Mouse (Mus musculus) embryo, embryonic 11 days (tissue): ENCODE measurements around the gene Mphosph9.
"Not testable (repeated sequence)": the region's sequence is repeated elsewhere in the genome, so short reads cannot be mapped to it uniquely, and the experiment has no call there.

ENCODE experiments used
- DNase-seq: peaks from one replicate; pipeline ENCODE4 v3.0.0-alpha.2; 2015

Gene Mphosph9

DNA sequence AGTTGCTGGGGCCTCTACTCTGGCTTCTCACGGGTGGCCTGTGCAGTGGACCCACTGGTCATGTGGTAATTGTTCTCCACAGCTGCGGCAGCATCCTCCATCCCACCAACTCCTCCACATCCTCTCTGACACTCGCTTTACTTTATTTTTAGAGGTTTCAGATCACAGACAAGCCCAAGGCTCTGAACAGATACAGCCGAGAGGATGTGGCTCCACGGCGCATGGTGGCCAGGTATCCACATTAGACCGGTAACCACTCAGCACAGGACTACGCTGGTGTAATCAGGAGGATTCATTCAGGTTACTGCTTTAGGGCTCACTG lies 94.7 kb downstream of the Mphosph9 start:
- no peak for DNase-seq

DNA sequence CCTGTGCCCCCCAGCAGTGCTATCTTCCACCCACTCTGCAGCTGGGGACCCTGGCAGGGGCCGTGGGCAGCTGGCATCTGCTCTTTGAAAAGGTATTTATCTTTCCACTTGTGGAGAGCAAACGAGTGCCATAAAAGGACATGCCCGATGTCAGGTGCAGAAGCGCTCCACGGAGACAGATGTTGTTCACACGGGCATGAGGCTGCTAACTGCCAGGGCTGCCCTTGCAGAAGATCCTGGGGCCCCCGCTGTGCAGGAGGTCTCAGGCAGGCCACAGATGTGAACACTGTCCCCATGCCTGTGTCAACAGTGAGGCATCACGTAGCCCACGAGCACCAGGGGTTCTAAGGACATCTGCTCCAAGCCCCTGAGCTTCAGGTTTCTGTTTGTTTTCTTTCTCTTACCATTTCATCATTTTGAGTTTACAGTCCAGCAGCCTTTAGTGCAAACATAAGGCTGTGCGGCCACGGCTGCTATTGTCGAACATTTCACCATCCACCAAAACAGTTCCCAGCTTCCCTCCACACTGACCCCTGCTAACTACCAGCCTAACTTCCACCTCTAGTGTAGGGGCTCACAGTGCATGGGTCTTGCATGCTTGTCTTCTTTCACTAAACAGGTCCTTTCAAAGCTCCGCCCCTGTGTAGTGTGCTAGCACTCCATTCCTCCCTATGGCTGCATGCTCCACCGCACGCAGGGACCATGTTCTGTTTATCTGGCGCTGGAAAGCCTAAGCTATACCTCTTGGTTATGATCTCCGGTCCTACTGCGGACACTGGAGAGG lies 95.2 kb downstream of the Mphosph9 start:
- no peak for DNase-seq

DNA sequence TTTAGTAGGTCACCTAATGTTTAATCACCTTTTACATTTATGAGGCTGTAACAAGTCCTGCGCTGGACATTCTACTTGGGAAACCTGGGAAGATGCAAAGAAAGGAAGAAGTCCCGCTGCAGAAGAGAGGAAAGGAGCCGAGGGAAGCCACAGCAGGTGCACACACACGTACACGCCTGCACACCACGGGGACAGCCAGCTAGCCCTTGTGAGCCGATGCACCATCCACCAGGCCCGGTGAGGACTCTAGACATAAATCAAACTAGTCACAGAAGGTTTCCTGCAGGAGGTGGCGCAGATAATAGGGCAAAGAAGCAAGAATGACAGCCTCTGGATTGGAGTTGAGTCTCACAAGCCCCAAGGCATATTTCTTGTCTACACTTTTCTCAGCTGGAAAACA lies 97.3 kb downstream of the Mphosph9 start:
- DNase-seq = no peak

DNA sequence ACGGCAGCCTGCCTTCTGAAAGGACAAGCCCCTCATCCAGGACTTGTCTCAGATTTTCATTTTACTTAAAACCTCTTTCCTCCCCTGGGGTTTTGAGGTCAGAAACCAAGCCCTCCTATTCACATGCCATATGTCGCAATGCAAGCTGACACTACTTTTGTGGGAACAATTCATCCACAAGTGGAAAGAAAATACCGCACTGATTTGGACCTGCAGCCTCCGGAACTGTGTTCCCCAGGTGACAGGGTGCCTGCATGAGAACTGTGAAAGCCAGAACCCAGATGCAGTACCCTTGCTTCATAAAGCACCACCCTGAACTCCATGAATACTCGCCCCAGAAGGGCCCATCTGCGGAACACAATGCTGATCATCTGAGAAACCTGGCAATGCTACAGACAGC lies 100.6 kb downstream of the Mphosph9 start:
- DNase-seq = peak; percentile 40

DNA sequence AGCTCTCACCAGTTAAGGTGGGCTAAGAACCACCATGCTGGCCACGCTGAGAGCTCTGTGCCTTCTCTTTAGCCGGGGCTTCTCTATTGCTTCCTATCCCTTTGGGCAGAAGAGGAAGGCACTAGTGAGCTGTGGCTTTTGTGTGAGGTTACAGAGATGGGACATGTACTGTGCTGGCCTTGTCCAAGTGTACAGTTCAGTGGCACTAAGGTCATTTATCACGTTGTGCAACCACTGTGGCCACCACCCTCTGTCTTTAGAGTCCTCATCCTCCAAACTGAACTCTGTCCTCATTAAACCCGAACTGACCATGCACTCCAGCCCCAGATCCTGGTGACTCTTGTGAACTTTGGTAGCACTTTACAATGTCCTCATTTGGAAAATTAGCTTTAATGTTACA lies 101.3 kb downstream of the Mphosph9 start:
- no peak for DNase-seq

DNA sequence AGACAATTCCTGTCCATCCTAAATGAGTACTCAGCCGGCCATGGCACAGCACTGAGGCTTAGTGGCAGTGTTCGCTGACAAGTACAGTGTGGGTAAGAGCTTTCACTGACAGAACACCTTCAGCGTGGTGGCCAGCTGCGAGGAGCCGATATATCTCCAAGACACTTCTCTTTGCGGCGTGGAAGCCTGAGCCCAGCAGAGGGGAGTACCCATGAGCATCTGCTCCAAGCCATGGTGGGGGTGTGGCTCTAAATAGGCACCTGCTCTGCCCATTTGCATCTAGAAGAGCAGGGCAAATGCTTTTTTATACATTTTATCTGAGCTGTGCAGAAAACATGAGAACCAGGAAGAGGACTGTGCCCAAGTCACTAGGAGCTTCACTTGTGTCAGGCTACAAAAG lies 101.9 kb downstream of the Mphosph9 start:
- DNase-seq = no peak

DNA sequence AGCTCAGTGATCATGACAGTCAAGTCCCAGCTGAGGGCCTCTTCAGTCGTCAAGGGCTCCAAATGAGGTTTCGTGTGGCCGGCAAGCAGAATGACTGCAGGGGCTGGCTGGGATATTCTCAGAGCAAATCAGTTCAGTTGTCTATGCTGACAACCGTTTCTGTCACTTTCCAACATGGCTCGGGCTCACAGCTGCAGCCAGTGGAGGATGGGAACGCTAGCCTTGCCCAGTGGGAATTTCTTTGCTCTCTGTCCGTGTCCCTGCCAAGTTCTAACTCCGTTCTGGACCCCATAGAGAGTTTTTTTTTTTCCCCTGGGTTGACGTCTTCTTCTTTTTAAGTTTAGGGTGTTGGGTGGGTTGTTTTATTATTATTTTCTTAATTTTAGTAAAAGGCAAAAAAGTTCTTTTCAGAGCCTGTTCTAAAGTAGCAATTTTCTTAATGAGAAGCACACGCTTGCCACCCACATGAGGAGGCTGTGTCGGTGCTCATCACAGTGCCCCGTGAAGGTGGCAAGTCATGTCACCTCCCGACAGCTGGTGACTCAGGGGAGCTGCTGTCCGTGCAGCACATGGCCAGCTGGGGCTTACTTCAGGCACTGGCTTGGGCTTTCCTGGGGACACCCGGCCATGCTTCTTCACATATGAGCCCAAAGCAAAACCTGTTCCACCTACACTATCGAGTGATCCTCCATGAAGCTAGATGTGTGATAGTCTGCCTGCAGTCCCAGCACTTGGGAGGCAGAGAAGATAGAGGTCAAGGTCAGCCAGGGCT lies 103.3 kb downstream of the Mphosph9 start:
- DNase-seq = no peak

DNA sequence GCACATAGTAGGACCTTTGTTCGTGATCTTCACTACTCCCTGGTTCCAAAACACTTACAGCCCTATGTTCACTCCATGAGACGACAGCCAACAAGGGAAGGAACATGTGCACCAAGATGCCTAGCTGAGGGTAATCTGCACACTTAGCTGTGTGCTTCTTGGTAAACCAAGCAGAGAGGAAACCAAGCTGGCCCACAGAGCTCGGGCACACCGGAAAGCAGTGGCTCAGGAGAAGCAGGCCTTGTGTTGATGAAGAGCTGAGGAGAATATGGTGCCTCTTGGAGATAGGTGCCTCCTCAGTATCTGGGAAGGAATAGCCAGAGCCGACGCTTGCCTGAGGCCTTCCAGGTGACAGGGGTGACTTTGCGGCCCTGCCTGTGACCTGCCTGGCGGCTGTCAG lies 104.2 kb downstream of the Mphosph9 start:
- no peak for DNase-seq

DNA sequence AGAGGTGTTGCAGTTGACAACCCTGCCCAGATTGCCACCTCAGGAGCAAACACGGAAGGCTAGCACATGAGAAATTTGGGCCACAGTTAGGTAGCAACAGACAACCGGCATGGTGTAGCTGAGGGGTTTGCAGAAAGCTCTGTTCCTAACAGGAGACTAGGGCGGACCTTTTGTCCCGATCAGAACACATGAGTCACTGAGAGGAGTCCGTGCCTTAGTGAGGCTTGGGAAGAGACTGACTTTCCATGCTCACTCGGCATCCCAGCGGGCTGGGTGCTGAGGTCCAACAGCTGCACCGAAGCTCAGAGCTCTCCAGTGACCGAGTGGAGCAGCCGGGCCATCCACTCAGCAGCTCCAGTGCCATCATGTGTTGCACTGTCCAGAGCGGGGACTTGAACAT lies 105.1 kb downstream of the Mphosph9 start:
- DNase-seq = no peak

DNA sequence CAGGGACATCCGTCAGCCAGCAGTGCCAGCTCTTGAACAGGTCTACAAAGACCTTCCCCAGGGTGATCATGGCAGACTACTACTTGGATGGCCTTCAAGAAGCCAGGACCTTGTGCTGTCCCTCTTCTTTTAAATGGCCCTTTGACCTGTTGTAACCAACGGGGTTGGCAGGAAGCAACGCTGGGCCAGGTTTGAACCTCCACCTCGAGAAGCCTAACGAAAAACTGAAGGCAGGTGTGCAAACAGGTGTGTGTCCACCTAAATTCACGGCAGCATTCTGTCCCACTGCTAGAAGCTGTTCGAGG lies 106.1 kb downstream of the Mphosph9 start:
- no peak for DNase-seq

DNA sequence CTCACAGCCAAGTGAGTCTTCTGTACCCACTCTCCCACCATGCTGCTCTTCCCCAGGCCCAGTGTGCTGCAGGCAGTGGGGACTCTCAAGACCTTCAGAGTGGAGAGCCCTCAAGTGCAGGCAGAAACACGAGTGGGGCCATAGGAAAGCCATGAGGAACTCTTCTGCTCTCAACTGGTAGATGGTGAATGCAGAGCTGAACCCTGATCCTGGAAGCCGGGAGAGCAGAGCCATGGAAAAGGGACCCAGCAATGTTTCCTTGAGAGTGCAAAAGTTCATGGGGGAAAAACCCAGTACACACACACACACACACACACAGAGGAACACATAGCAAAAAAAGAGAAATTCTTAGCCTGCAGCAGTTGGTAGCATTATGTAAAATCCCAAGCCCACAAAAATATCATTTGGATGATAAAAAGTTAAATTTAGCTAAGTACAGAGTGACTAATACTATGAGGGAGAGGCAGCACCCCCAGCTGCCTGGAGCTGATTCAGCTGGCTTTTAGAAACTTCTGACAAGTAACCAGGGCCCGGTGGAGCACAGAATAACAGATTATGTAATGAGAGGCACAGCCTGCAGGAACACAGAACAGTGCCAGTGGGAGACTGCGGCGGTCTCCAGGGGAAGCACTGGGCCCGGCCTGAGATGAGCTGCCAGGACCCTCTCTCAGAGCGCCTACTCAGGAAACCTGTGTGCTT lies 106.6 kb downstream of the Mphosph9 start:
- DNase-seq = no peak

DNA sequence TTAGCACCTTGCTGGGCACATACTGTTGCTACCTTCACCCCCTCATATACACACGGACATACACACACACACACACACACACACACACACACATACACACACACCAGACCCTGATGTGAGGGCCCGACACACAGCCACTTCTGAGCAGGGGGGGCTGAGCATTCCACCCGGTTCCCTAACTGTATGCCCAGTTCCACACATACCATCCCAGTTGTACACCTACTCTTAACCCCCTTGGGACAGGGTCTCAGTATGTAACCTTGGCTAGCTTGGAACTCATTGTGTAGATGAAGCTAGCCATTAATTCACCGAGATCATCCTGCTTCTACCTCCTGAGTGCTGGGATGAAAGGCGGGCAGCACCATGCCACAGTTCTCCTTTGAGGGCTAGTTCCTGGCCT lies 107.2 kb downstream of the Mphosph9 start:
- no peak for DNase-seq

DNA sequence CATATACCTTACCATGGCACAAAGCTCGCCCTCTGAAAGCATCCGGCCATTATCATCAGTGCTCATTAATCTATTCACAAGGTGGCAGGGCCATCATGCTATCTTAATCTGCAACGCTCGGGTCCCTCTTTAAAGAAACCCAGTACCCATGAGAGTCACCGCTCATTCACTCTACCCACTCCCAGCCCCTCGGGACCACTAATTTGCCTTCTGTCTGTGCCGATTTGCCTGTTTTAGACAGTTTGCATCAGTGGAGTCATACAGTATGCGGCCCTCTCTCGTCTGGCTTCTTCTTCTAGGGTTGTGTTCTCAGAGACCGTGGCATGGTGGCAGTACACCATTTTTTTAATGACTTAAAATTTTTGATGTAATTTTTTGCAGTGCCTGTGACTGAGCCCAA lies 108.3 kb downstream of the Mphosph9 start:
- no peak for DNase-seq

DNA sequence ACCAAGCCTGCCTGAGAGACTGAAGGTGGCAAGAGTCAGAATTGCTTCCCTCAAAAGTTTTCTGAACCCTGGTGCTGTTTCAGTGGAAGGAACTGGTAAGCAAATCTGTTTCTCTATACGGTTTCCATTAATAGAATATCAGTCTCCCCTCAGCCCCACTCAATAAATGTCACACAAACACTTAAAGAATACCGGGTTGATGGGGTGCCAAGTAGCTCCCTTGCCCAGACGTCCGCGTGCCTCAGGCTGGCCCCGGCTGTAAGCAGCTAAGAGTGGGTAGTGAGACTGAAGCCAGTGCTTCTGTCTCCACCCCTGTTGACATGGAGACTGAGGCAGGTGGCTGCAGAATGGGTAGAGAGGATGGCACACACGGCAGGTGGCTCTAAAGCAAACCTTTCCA lies 108.8 kb downstream of the Mphosph9 start:
- no peak for DNase-seq

DNA sequence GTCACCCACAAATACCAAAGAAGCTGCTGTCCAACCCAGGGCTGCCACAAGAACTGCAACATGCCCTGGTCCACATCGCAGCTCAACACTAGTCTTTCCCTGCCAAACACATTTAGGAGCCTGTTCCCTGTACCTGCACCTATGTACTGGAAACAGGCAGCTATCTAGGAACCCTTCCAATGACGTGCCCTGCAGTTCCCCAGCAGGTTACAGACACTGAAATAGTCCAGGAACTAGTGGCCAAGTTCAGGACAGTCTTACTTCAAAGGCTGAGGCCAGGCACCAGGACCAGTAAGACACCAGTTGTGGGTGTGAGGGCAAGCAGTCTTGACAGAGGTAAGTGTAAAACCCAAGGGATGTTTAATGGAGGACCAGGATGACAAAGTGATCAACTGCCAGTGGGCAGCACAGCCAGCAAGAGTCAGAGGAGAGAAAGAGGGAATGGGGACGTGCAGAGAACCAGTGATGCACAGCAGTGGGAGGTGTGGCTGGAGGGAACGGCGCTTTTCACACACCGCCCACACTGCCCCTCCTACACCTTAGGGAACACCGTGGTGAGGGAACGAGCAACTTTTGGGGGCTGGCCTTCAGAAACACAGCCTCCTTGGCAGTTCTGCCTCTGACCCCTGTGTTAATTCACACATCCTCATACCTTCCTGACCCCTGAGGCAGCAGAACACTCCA lies 110.1 kb downstream of the Mphosph9 start:
- no peak for DNase-seq

DNA sequence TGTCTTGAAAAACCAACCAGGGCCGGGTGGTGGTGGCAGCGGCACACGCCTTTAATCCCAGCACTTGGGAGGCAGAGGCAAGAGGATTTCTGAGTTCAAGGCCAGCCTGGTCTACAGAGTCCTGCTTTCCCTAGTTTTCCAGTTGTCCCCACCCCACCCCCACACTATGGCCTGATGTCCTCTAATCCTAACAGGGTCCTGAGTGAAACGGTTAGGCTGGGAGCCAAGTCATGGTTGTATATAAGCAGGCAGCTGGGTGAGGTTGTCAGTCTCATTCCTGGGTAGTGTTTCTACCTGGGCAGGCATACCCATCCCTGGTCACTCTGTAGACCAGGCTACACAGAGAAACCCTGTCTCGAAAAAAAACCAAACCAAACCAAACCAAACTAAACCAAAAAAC lies 110.7 kb downstream of the Mphosph9 start:
- DNase-seq = not testable (repeated sequence)

DNA sequence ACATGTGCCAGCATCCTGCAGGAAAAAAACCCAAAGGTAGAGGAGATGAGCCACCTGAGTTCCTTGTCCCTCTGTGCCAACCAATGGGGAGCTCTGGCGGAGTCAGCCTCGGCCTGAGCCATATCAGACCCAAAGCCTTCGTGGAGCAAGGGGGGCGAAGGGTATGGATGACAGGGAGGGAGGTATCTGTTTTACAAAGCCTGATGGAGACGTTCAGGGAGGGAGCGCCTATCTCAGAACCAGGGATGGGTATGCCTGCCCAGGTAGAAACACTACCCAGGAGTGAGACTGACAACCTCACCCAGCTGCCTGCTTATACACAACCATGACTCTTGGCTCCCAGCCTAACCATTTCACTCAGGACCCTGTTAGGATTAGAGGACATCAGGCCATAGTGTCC lies 111.4 kb downstream of the Mphosph9 start:
- DNase-seq = no peak

DNA sequence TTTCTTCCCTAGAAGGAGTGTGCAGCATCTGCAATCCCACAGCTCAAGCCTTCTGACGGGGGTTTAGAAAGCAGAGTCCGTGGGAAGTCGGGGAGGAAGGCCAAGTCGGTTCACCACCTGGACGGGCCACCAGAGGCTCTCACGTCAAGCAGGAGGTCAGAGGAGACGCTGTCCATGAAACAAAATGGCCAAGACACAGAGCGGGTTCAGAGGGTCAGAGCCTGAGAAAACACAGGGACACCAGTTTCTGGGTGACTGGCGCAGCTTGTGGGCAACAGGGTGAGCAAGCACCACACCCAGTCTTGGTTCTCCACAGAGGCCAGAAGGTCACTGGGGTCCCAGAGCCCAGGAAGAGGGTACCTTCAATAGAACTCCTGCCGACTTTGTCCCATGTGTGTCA lies 112.1 kb downstream of the Mphosph9 start:
- DNase-seq = no peak

DNA sequence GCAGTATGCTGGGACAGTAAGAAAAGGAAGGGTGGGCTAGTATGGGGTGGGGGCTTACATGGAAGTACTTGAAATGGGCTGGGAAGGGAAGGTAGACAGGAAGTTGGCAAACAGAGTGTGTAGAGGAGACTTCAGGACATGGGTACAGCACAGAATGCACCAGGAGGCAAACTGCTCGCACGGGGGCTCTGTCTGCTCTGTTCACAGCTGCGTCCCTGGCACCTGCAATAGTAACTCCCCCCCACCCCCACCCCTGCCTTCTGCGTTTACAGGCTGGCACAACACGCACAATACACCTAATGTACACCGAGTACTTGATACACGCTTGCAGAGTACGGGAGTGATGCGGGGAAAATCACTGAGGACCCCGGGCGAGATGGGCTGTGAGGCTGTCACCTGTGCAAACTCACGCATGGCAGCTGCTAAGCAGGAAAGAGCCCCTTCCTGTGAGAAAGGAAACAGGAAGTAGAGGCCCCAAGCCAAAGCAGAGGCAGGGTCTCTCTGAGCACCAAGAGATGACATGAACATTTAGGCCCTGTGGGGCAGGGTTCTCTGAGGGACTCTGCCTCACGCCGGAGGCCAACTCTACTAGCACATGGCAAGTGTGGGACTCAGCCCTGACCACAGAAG lies 113.1 kb downstream of the Mphosph9 start:
- DNase-seq = no peak

DNA sequence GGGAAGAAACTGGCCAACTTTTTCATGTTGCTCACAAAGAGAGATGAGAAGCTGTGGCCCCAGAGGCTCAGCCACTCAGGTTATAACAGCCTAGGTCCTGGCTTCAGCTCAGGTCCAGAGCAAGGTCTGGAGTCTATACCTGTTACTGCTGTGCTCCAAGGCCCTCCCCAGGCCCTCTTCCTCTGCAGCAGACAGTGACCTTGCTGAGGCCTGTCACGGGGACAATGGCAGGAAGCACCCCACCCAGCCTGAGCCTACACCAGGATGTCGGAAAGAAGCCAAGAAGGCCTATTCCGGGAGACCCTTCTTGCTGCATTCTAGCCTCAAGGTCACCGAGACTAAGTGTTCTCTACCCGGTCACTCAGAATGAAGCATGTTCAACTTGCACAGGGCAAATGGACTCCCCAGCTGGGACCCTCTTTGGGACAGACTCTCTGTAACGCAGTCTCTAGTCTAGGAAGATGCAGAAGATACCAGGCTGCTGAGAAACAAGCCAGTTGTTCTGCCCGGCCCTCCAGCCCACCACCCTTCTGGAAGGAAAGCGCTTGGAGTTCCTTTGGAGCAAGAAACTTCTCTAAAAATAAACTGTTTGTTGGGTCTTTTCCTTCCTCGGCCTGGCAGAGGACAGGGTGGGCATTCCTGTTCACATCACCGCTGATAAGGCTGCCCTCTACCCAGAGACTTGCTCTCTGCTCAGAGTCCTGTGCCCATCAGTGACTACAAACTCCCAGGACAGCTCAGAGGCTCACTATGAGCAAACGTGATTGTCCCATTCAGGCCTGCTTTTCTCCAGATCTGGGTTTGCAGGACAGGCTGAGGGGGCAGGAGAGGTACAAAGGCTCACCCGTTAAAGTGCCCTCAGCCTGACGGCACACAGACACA lies 113.9 kb downstream of the Mphosph9 start:
- DNase-seq = no peak

DNA sequence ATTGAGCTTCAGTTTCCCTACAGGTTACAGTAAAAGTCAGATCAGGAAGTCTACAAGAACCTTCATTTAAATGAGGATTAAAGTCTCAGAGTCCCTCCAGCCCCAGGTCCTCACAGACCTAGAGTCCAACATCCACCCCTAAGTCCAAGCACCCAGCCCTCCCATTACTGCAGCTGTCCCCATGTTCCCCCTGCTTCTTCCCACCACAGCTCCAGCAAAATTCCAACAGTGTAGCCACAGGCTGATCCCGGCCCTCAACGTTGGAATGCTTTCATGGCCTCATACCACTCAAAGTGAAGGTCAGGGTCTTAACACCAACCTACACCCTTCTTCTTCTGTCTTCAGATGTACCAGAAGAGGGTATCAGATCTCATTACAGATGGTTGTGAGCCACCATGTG lies 116.1 kb downstream of the Mphosph9 start:
- DNase-seq = no peak

DNA sequence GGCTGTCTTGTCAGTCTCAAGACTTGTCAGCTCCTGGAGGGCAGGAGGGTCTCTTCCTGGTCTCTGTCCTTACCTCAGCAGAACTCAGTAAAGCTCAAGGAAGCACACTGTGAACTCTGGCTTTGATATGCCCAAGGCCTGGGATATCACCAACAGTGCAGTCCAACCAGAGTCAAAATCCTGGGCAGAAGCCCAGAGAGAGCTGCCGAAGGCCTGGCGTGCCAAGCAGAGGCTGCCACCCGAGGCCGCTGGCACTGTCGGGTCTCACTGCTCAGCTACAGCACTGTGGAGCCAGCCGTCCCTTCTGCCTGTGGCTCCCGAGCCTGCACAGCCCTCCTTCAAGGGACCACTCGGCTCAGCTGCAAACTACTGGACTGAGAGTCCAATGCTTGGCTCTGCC lies 116.5 kb downstream of the Mphosph9 start:
- DNase-seq = no peak
